Mouse (Mus musculus) adipocyte (in vitro differentiated cells): ENCODE measurements around the gene Atg4d.
"Not testable (repeated sequence)": the region's sequence is repeated elsewhere in the genome, so short reads cannot be mapped to it uniquely, and the experiment has no call there.

Experiments used
- DNase-seq: peaks from one replicate; pipeline ENCODE4 v3.0.0-alpha.2; 2016; ENCODE audit warnings: low spot score

Gene Atg4d

GRCm38 (mm10) chr9:21274336-21274735 is 9.2 kb downstream of the Atg4d start:
- DNase-seq = no peak

DNA sequence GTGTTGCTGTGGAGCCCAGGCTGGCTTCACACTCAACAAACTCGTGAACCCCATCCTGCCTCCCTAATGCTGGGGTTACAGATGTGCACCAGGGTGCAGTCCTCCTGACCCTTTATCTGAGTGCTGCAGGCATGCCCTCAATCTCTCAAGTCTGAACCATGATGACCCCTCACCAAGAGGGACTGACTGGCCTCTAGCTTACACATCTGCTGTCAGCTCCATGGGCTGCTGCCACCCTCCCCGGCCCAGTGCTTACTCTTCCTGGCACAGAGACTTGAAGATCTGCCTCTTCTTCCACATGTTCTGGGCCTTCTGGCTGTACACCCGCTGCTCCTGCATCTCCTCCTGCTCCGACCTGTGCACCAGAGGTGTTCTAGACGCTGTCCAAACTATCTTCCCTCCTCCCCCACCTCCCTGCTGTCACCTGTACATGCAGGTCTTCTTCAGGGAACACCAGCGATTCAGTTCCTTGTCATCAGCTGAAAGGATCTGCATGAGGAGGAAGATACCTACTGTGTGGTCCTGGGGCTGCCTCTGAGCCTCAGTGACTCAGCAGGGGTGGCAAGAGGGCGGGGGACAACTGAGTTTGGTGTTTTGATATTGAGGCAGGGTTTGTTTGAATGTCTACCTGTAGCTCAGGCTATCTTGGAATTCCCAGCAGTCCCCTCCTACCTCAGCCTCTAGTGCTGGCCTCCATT is 10.1 kb downstream of the Atg4d start:
- no peak for DNase-seq

- DNase-seq = no peak
These were observed 10.6 kb downstream of the Atg4d start for GRCm38 (mm10) chr9:21275727-21276126.

DNA sequence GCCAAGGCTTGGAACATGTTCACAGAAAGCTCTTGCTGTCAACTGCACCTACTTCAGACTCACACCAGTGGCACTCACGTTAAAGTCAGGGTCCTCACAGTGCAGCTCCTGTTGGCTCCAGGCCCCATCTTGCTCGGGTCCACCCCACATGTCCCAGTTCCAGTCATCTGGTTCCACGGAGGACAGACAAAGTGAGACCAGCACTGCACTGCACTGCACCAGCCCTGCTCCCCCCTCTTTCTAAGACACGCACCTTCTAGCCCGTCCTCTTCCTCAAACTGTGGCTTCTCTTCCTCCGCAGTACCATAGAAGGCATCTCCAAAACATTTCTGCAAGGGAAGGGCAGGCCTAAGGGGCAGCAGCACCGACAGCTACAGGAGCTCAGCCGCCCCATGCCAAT is 11.2 kb downstream of the Atg4d start:
- DNase-seq = no peak

- DNase-seq = peak; percentile 78
These were observed 12.7 kb downstream of the Atg4d start for GRCm38 (mm10) chr9:21277776-21278175.

DNA sequence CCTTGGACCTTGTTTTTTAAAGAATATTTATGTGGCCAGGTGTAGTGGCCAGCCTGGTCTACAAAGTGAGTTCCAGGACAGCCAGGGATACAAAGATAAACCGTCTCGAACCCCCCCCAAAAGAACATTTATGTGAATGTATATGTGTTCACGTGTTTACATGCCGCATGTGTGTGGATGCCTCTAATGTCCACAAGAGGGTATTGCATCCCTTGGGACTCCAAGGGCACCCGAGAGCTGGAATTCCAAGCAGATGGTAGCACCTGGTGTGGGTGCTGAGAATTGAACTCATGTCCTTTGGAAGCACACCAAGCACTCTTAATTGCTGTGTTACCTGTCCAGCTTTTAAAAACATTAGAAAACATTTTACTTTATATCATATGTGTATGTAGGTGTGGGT is 18.5 kb downstream of the Atg4d start:
- no peak for DNase-seq

- no peak for DNase-seq
These were observed 18.9 kb downstream of the Atg4d start for GRCm38 (mm10) chr9:21283994-21284393.

DNA sequence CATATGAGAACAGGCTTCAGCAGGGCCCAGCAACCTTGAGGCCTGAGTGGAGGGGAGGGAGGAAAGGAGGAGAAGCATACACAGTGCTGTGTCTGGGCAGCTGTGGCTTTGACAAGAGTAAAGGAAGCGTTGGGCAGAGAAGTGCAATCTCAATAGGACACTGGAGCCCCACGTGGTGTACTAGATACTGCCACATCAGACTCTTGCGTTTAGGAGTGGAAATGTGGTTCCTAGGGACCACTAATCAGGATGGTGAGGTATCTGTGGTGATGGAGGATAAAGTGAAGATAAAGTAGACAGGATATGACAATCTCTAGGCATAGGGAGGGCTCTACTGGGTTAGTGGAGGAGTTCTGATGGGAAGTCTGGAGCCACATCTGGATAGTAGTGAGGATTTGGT is 21.7 kb downstream of the Atg4d start:
- no peak for DNase-seq

DNA sequence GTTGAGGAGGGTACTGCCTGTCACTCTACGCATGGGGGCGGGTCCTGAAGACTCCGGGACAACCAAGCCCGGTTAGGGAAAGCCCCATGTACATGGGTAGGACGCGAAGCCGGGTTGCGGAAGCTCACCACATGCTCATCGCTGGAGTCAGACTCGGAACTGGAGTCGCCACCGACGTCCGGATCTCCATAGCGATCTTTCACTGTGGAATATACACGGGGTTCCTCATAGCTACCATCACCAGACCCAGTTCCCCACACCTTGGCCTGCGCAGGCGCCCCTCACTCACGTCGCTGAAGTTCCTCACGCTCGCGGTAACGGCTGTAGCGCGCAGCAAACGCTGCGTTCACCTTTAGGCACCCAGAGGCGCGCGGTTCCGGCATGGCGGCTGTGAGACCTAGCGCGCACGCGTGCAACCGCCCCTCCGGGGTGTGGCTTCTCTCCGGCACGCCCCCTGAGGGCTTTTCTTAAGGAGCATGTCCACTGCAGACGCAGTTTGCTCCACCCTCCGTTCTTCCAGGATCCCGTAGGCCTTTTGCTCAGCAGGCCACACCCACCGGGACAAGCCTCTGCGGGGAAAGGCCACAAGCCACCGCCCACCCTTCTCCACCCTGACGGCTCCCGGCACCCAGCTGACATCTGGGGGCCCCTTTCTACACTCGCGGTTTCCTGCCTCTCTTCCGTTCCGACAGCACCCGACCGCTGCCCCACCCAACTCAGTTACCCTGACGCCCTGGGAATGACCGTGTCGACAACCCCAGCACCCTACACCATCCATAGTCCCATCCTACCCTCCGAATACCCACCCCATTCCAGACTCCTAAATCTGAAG is 22.7 kb downstream of the Atg4d start, which contains the start of gene Kri1:
Gene Kri1 (minus strand): TSS at position 399 of the 832 bp plus-strand sequence.
- peak; percentile 98 for DNase-seq

- DNase-seq = peak; percentile 39
These were observed 23.6 kb downstream of the Atg4d start for GRCm38 (mm10) chr9:21288404-21289336.

DNA sequence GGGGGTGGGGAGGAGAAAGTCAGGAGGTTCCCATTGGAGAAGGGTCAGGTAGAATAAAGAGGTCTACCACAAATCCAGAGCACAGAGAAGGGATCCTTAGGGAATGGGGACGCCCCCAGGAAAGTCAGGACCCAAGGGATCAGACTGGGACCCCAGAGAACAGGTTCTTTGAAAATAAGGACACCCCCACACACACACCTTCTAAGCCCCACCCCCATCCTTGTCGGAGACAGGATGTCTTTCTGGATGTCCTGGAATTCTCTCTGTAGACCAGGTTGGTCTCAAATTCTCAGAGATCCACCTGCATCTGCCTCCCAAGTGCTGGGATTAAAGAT is 24.2 kb downstream of the Atg4d start:
- no peak for DNase-seq

GRCm38 (mm10) chr9:21290589-21290988 is 25.5 kb downstream of the Atg4d start:
- DNase-seq = peak; percentile 31

DNA sequence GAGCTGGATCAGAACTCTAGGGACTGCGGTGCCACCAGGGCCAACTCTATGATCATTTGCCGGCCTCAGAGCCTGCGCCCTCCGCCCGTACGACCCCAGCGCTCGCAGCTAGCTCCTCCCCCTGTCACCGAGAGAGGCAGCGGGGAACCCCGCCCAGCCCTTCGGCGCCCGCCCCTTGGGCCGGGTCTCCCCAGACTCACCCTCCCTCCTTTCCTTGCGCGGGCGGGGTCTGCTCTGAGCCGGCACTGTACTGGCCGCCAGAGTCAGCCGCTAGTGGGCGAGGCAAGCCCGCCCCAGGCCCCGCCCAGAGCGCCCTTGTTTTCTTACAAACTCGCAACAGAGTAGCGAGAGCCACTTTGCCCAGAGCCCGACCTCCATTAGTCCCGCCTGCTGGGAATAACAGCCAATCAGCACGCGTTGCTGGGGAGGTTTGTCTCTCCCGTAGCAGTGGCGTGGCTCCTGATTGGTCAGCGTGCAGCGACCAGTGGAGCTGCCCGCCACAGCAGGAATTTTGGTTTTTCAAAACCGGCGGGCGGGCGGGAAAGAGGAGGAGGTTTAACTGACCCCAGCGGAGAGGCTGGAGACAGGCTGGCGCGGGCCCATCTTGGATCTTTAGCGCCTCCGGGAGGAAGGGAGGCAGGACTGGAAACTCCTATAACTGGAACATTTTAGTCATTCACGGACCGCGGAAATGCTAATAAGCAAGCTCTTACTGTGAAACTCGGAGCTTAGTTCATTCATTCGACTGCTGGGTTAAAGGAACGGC is 26.1 kb downstream of the Atg4d start, which contains the start of gene Cdkn2d:
Gene Cdkn2d (minus strand): TSS at position 386 of the 766 bp plus-strand sequence.
- DNase-seq = peak; percentile 100

- not testable (repeated sequence) for DNase-seq
These were observed 26.8 kb downstream of the Atg4d start for GRCm38 (mm10) chr9:21291868-21292267.

GRCm38 (mm10) chr9:21292271-21292670 is 27.2 kb downstream of the Atg4d start:
- DNase-seq = no peak

- DNase-seq = no peak
These were observed 33.9 kb downstream of the Atg4d start for GRCm38 (mm10) chr9:21299014-21299413.

- no peak for DNase-seq
These were observed 40.0 kb downstream of the Atg4d start for GRCm38 (mm10) chr9:21305065-21305464.

DNA sequence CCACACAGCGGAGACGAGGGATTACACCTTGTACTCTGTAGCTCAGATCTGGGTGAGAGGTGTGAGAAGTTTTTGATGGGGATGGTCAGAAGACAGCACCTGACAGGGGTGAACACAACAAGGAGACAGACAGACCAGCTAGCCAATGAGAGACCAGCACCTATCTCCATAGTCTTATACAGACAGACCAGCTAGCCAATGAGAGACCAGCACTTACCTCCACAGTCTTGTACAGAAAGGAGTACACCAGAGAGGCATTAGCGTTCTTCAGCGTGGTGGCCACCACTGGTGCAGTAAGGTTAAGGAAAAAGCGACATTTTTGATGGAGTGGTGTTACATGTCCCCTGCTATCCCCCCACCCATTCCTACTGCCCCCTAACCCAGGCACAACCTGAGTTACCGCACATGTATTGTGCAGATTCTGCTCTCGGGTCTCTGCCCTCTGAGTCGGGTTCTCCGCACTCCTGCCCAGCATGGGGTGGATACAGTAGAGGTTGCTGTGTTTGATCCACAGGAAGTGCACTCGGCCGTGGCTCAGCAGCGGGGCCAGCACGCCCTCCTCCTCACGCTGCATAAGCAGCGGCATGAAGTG is 44.2 kb downstream of the Atg4d start:
- no peak for DNase-seq

DNA sequence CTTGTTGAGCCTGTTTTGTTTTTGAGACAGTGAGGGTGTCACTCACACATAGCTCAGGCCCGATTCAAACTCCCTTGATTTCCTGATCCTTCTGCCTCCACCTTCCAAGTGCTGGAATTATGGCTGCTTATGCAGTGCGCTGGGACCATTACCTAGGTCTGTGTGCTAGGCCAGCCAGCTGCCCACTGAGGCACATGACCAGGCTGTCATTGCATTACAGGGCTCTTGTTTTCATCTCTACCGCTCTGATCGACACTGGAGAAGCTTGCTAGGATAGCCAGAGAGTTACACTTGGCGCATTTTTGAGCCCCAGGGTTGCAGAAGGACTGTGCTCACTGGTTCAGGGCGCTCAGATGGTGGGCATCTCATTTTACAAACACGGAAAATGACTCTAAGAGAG is 46.6 kb downstream of the Atg4d start:
- no peak for DNase-seq

DNA sequence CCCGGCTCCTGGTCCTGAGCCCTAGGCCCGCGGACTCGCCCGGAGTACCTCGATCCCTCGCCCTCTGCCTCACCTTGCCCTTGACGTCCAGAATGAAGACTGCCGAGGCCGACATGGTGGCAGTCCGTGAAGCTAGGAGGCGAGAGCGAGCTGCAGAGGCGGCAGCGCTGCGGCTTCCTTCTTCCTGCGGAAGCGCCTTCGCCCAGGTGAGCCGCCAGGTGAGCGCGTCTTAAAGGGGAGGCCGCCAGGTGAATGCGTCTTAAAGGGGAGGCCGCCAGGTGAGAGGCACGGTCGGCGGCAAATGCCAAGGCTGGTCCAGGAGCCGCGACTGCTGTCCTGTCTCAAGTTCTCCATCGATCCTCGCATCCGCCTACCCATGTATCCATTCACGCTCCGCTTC is 47.0 kb downstream of the Atg4d start, which contains the start of gene Ap1m2:
Gene Ap1m2 (minus strand): TSS at position 204 of the 400 bp plus-strand sequence.
- no peak for DNase-seq

- peak; percentile 89 for DNase-seq
These were observed 48.3 kb downstream of the Atg4d start for GRCm38 (mm10) chr9:21313394-21313793.
